Mouse (Mus musculus): ENCODE data around the gene Nkain4. TPM values are rescaled to one million over a fixed set of nuclear protein-coding genes. Genes with fewer than 3 reads are reported as not detected.

Nkain4 gene
- polyA plus RNA-seq, 2 experiments = 11.2 to 12.9 TPM

DNA sequence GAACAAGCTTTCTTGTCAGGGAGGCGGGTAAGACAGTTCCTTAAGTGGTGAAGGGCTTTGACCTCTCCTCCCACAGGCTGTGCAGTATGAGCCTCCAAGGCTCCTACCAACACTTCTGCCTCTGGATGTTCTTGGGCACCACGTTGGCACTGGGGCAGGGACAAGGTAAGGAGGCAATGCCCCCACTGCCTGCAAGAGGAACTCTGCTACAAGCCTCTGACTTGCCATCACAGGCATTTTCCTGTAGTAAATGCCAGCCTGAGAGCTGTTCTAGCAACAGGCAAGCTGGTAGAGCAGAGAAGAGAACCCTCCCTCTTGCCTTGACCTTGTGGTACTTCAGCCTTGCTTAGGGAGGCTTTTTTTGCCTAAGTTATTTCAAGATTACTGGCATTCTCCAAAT lies 31.9 kb upstream of the Nkain4 start, which contains the start of gene Col20a1:
TSS of gene Col20a1 (plus strand) at position 87 of the 400 bp plus-strand sequence.
- no peak within 1 kb of the TSS for H3K4me3 ChIP-seq (replicated peaks; ENCODE audit: low read length)
- peaks cover 21% of the 10 kb centered on the region for H3K36me3 ChIP-seq (ENCODE audit: control insufficient read depth, insufficient read depth, low read length)
- DNase-seq (ENCODE audit: low spot score) = no peak
- no peak for ATAC-seq (ENCODE audit: low FRiP score, low read depth)
- no peak for TF ChIP-seq POLR2A (IDR thresholded peaks at IDR 0.05; ENCODE audit: borderline replicate concordance, extremely low read depth, insufficient read depth, insufficient read length)
- no peak within 1 kb of the TSS for H3K27ac ChIP-seq (replicated peaks; ENCODE audit: low read depth, low read length)
- H3K4me1 ChIP-seq (ENCODE audit: control insufficient read depth, insufficient read depth, low read length) = no peaks in the 10 kb centered on the region
- WGBS = 68% methylated on average over 2 of the region's 2 CpGs
- no peaks in the 10 kb centered on the region for H3K27me3 ChIP-seq (ENCODE audit: control insufficient read depth, insufficient read depth, low read length)
- no peak within 1 kb of the TSS for H3K4me2 ChIP-seq (replicated peaks; ENCODE audit: low read depth, low read length, severe bottlenecking)
- H3K9ac ChIP-seq (ENCODE audit: low read depth, low read length, severe bottlenecking) = no peak within 1 kb of the TSS
- H3K9me3 ChIP-seq (ENCODE audit: control insufficient read depth, low read length) = no peaks in the 10 kb centered on the region

DNA sequence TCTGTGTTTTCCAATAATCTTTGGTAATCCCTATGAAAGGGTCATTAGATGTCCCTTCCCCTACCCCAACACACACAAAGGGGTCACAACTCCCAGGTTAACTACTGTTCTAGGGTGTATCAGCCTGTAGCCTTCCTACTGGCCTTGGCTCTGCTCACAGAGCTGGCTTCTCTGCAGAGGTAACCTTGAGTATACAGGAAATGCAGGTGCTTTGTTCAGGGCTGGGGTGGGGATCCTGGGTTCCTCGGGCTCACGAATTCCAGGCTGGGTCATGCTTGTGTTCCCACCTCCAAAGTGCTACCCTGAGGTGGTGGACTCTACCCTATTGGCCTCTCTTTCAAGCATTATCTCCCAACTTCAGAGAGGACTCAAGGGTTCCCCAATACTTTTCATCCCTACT lies 31.1 kb upstream of the Nkain4 start:
- Histone ChIP-seq H3K4me2 (replicated peaks; ENCODE audit: low read depth, low read length, severe bottlenecking) (no peak overlapping the region), H3K9ac (ENCODE audit: low read depth, low read length, severe bottlenecking) (no peak overlapping the region), H3K4me3 (replicated peaks; ENCODE audit: low read length) (no peak overlapping the region), H3K36me3 (ENCODE audit: control insufficient read depth, insufficient read depth, low read length) (peaks cover 29% of the 10 kb centered on the region), H3K27ac (replicated peaks; ENCODE audit: low read depth, low read length) (no peak overlapping the region), H3K27me3 (ENCODE audit: control insufficient read depth, insufficient read depth, low read length) (no peaks in the 10 kb centered on the region), H3K9me3 (ENCODE audit: control insufficient read depth, low read length) (no peaks in the 10 kb centered on the region), H3K4me1 (ENCODE audit: control insufficient read depth, insufficient read depth, low read length) (no peaks in the 10 kb centered on the region)
- TF ChIP-seq POLR2A (IDR thresholded peaks at IDR 0.05; ENCODE audit: borderline replicate concordance, extremely low read depth, insufficient read depth, insufficient read length) = no peak
- 88% methylated on average over 2 of the region's 2 CpGs for WGBS
- ATAC-seq (ENCODE audit: low FRiP score, low read depth) = no peak
- DNase-seq (ENCODE audit: low spot score) = no peak

DNA sequence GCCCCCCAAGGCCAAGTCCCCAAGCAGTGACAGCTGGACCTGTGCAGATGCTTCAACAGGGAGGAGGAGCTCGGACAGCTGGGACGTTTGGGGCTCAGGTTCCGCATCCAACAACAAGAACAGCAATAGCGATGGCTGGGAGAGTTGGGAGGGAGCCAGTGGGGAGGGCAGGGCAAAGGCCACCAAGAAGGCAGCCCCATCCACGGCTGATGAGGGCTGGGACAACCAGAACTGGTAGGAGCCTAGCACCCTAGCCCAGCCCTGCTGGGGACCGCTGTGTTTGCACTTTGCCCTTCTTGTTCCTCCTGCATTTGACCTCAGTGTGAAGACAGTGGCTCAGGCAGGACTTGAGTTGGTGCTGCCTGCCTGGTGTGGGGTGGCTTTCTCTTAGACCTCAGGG lies 26.6 kb upstream of the Nkain4 start:
- no peaks in the 10 kb centered on the region for H3K27me3 ChIP-seq (ENCODE audit: control insufficient read depth, insufficient read depth, low read length)
- H3K4me3 ChIP-seq (replicated peaks; ENCODE audit: low read length) = no peak overlapping the region
- 85% methylated on average over 6 of the region's 6 CpGs for WGBS
- no peak for ATAC-seq (ENCODE audit: low FRiP score, low read depth)
- H3K4me2 ChIP-seq (replicated peaks; ENCODE audit: low read depth, low read length, severe bottlenecking) = no peak overlapping the region
- no peak overlapping the region for H3K9ac ChIP-seq (ENCODE audit: low read depth, low read length, severe bottlenecking)
- no peak for TF ChIP-seq POLR2A (IDR thresholded peaks at IDR 0.05; ENCODE audit: borderline replicate concordance, extremely low read depth, insufficient read depth, insufficient read length)
- no peak for DNase-seq (ENCODE audit: low spot score)
- no peaks in the 10 kb centered on the region for H3K4me1 ChIP-seq (ENCODE audit: control insufficient read depth, insufficient read depth, low read length)
- peaks cover 74% of the 10 kb centered on the region for H3K36me3 ChIP-seq (ENCODE audit: control insufficient read depth, insufficient read depth, low read length)
- no peak overlapping the region for H3K27ac ChIP-seq (replicated peaks; ENCODE audit: low read depth, low read length)
- no peaks in the 10 kb centered on the region for H3K9me3 ChIP-seq (ENCODE audit: control insufficient read depth, low read length)

DNA sequence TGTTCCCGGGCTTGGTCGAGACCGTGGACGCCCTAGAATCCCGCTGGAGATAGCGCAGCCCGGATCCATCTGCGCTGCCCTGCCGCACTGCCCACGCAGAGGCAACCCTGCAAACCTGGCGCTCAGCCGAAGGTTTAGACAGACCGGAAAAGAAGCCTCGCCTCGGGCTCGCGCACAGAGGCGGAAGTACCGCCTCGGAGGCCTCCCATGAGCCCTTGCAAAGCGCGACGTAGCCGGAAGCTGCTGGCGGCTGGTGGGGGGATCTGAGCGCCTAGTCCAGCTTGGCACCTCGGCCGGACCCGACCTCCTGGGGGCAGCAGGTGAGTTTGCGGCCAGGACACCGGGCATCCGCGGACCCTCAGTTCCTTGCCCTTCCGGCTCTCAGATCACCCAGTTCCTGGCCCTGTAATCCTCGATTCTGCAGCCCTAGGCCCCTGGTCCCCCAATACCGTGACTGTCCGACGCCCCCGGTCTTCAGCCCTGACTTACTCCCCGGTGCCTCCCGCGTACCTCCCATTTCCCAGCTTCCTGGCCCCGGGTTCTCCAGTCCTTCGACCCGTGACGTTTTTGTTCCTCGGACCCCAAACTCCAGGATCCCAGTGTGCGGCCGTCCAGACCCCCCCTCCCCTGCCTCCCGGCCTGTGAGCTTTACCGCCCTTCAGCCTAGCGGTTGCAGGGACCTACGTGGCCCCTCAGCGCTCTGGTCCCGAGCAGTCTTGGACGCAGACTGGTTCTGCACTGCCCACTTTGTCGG lies 12.7 kb upstream of the Nkain4 start, which contains the start of gene Arfgap1:
TSS of gene Arfgap1 (plus strand) at position 216 of the 754 bp plus-strand sequence.
- peak; percentile 91 for ATAC-seq (ENCODE audit: low FRiP score, low read depth)
- Histone ChIP-seq H3K36me3 (ENCODE audit: control insufficient read depth, insufficient read depth, low read length) (peaks cover 31% of the 10 kb centered on the region), H3K4me1 (ENCODE audit: control insufficient read depth, insufficient read depth, low read length) (peaks cover 5% of the 10 kb centered on the region; the same call in 1 of the 2 replicates), H3K27ac (replicated peaks; ENCODE audit: low read depth, low read length) (peak within 1 kb of the TSS; percentile 78), H3K27me3 (ENCODE audit: control insufficient read depth, insufficient read depth, low read length) (no peaks in the 10 kb centered on the region), H3K9me3 (ENCODE audit: control insufficient read depth, low read length) (no peaks in the 10 kb centered on the region), H3K4me2 (replicated peaks; ENCODE audit: low read depth, low read length, severe bottlenecking) (peak within 1 kb of the TSS; percentile 72), H3K9ac (ENCODE audit: low read depth, low read length, severe bottlenecking) (peak within 1 kb of the TSS; percentile 96), H3K4me3 (replicated peaks; ENCODE audit: low read length) (peak within 1 kb of the TSS; percentile 91)
- TF ChIP-seq POLR2A (IDR thresholded peaks at IDR 0.05; ENCODE audit: borderline replicate concordance, extremely low read depth, insufficient read depth, insufficient read length) = peak; percentile 55; the same call in 1 of the 2 replicates
- peak; percentile 92 for DNase-seq (ENCODE audit: low spot score)
- 2% methylated on average over 54 of the region's 57 CpGs for WGBS

DNA sequence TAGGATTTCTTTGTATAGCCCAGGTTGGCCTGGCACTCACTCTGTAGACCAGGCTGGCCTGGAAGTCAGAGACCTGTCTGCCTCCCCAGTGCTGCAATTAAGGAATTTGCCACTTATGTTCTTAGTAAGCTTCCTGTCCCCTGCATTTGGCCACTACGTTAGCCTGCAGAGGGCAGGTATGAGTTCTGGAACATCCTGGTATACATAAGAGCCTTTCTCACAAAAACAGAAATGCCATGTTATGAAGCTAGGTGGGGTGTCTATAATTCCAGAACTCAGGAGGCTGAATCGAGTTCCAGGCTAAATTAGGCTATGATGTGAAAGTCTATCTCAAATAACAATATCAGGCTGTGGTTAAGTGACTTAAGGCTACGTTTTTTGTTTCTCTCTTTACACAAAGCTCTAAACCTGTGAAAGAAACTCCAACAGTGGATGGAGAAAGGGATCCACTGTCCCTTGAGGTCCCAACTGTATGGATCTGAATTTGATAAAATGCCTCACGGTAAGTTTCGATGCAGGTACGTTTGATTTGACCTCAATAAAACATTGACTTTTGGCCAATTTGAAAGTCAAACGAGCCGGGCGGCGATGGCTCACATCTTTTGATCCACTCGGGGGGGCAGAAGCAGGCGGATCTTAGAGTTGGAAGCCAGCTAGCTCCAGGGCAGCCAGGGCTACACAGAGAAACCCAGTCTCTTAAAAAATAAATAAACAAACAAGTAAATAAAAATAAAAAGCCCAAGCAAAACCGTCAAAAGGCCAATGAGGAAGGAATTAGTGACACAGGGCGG lies 11.8 kb upstream of the Nkain4 start:
- Histone ChIP-seq H3K4me1 (ENCODE audit: control insufficient read depth, insufficient read depth, low read length) (peaks cover 5% of the 10 kb centered on the region; the same call in 1 of the 2 replicates), H3K27me3 (ENCODE audit: control insufficient read depth, insufficient read depth, low read length) (no peaks in the 10 kb centered on the region), H3K4me2 (replicated peaks; ENCODE audit: low read depth, low read length, severe bottlenecking) (peak overlapping the region; percentile 72), H3K27ac (replicated peaks; ENCODE audit: low read depth, low read length) (peak overlapping the region; percentile 78), H3K9me3 (ENCODE audit: control insufficient read depth, low read length) (no peaks in the 10 kb centered on the region), H3K36me3 (ENCODE audit: control insufficient read depth, insufficient read depth, low read length) (peaks cover 22% of the 10 kb centered on the region), H3K4me3 (replicated peaks; ENCODE audit: low read length) (peak overlapping the region; percentile 91), H3K9ac (ENCODE audit: low read depth, low read length, severe bottlenecking) (peak overlapping the region; percentile 96)
- 8% methylated on average over 14 of the region's 14 CpGs for WGBS
- no peak for DNase-seq (ENCODE audit: low spot score)
- no peak for TF ChIP-seq POLR2A (IDR thresholded peaks at IDR 0.05; ENCODE audit: borderline replicate concordance, extremely low read depth, insufficient read depth, insufficient read length)
- no peak for ATAC-seq (ENCODE audit: low FRiP score, low read depth)
